Mouse (Mus musculus) intestine, embryonic 14.5 days (tissue): Measurements from ENCODE around the gene Kif27. TPM values are rescaled to one million over a fixed set of nuclear protein-coding genes. Genes with fewer than 3 reads are reported as not detected.
"Not testable (repeated sequence)": the region's sequence is repeated elsewhere in the genome, so short reads cannot be mapped to it uniquely, and the experiment has no call there.

Experiments
- ATAC-seq: fragments of 200-750 bp; cut with Nextera tagmentation; replicated peaks from 2 replicates; pipeline ENCODE4 v1.8.0; 2017; ENCODE audit warnings: low read depth, moderate number of reproducible peaks, moderate TSS enrichment, moderate library complexity; ENCODE audit not compliant: low FRiP score, low TSS enrichment
- DNase-seq: peaks from one replicate; pipeline ENCODE4 v3.0.0-alpha.2; 2018; ENCODE audit warnings: low spot score
- H3K27ac ChIP-seq: fragments of 300-500 bp; sonication (generic); 2 replicates; pipeline ENCODE4 v1.5.1; 2014; ENCODE audit warnings: low read depth, mild to moderate bottlenecking, control low read depth
- H3K27me3 ChIP-seq: fragments of 300-500 bp; sonication (generic); replicated peaks from 2 replicates; pipeline ENCODE4 v1.6.1; 2014; ENCODE audit warnings: low read length, control low read depth; ENCODE audit not compliant: control insufficient read depth, insufficient read depth
- H3K36me3 ChIP-seq: fragments of 300-500 bp; sonication (generic); 2 replicates; pipeline ENCODE4 v1.6.1; 2014; ENCODE audit warnings: low read length, control low read depth; ENCODE audit not compliant: control insufficient read depth, insufficient read depth
- H3K4me1 ChIP-seq: fragments of 300-500 bp; sonication (generic); replicated peaks from 2 replicates; pipeline ENCODE4 v1.6.1; 2014; ENCODE audit warnings: low read length, control low read depth, mixed read lengths; ENCODE audit not compliant: control insufficient read depth, insufficient read depth
- H3K4me2 ChIP-seq: fragments of 300-500 bp; sonication (generic); 2 replicates; pipeline ENCODE4 v1.6.1; 2014; ENCODE audit warnings: low read length
- H3K4me3 ChIP-seq: fragments of 300-500 bp; sonication (generic); 2 replicates; pipeline ENCODE4 v1.5.1; 2014; ENCODE audit warnings: low read depth, low read length, control low read depth, mixed read lengths
- H3K9ac ChIP-seq: fragments of 300-500 bp; sonication (generic); 2 replicates; pipeline ENCODE4 v1.6.1; 2014; ENCODE audit warnings: mild to moderate bottlenecking, low read length
- H3K9me3 ChIP-seq: fragments of 300-500 bp; sonication (generic); 2 replicates; pipeline ENCODE4 v1.6.1; 2016; ENCODE audit warnings: low read length, control low read depth; ENCODE audit not compliant: control insufficient read depth
- WGBS: fragments of 180-500 bp; shearing (Covaris S2); extraction: QIAGEN DNeasy Blood & Tissue Kit; methylation state at CpG from one replicate; pipeline ENCODE4 v1.1.7; 2014; 5-methylcytosine and 5-hydroxymethylcytosine counted together
- polyA plus RNA-seq: library from polyadenylated mRNA; unstranded; fragments of >200 nt; fragmentation: Nextera tagmentation; extraction: Ambion mirVana; gene quantifications from 2 replicates; pipeline ENCODE4 v1.2.1, GENCODE M21; 2014

Gene Kif27
- polyA plus RNA-seq, 1 experiment from 2014 or later: 1.0 TPM

- WGBS: 65% methylated on average over 4 of the region's 4 CpGs
- Histone ChIP-seq H3K36me3 (no peaks in the 10 kb centered on the region), H3K4me2 (no peak overlapping the region), H3K4me1 (no peaks in the 10 kb centered on the region), H3K27ac (no peak overlapping the region), H3K9ac (no peak overlapping the region), H3K9me3 (no peaks in the 10 kb centered on the region), H3K27me3 (no peaks in the 10 kb centered on the region), H3K4me3 (no peak overlapping the region)
- DNase-seq (no peak), ATAC-seq (no peak)
Measured at GRCm38 (mm10) chr13:58368835-58369234, 9.9 kb upstream of the Kif27 start.

- Histone ChIP-seq H3K27ac (no peak overlapping the region), H3K4me3 (no peak overlapping the region), H3K36me3 (no peaks in the 10 kb centered on the region), H3K9ac (no peak overlapping the region), H3K27me3 (no peaks in the 10 kb centered on the region), H3K4me1 (no peaks in the 10 kb centered on the region), H3K4me2 (no peak overlapping the region), H3K9me3 (no peaks in the 10 kb centered on the region)
- peak; percentile 10 for DNase-seq
- no peak for ATAC-seq
- WGBS: 74% methylated on average over 1 of the region's 1 CpGs
Measured at GRCm38 (mm10) chr13:58367641-58368040, 8.7 kb upstream of the Kif27 start.

GRCm38 (mm10) chr13:58366373-58366772, 7.5 kb upstream of the Kif27 start:
- Histone ChIP-seq H3K4me3 (no peak overlapping the region), H3K27ac (no peak overlapping the region), H3K4me2 (no peak overlapping the region), H3K36me3 (no peaks in the 10 kb centered on the region), H3K27me3 (no peaks in the 10 kb centered on the region), H3K9ac (no peak overlapping the region), H3K9me3 (no peaks in the 10 kb centered on the region), H3K4me1 (no peaks in the 10 kb centered on the region)
- DNase-seq: no peak
- WGBS: 80% methylated on average over 3 of the region's 3 CpGs
- ATAC-seq: no peak

GRCm38 (mm10) chr13:58365179-58365578, 6.3 kb upstream of the Kif27 start:
- not testable (repeated sequence) for H3K4me2 ChIP-seq, DNase-seq, ATAC-seq, H3K27me3 ChIP-seq, H3K4me1 ChIP-seq, H3K9ac ChIP-seq, H3K9me3 ChIP-seq, H3K4me3 ChIP-seq, H3K36me3 ChIP-seq, H3K27ac ChIP-seq
- 80% methylated on average over 8 of the region's 8 CpGs for WGBS

GRCm38 (mm10) chr13:58364353-58365175, 5.6 kb upstream of the Kif27 start:
- no peak for ATAC-seq
- Histone ChIP-seq H3K9ac (no peak overlapping the region), H3K9me3 (no peaks in the 10 kb centered on the region), H3K4me2 (no peak overlapping the region), H3K27ac (no peak overlapping the region), H3K36me3 (no peaks in the 10 kb centered on the region), H3K4me1 (no peaks in the 10 kb centered on the region), H3K4me3 (no peak overlapping the region), H3K27me3 (no peaks in the 10 kb centered on the region)
- DNase-seq: no peak
- WGBS: 72% methylated on average over 8 of the region's 8 CpGs

GRCm38 (mm10) chr13:58359304-58359653, 357 bp upstream of the Kif27 start:
- DNase-seq (no peak), ATAC-seq (peak; percentile 76)
- H3K36me3 ChIP-seq: no peaks in the 10 kb centered on the region
- H3K9me3 ChIP-seq: no peaks in the 10 kb centered on the region
- no peak overlapping the region; the same call in 1 of the 2 replicates for H3K9ac ChIP-seq
- H3K4me3 ChIP-seq: peak overlapping the region; percentile 53
- H3K4me1 ChIP-seq: no peaks in the 10 kb centered on the region
- H3K4me2 ChIP-seq: peak overlapping the region; percentile 85
- no peaks in the 10 kb centered on the region for H3K27me3 ChIP-seq
- peak overlapping the region; percentile 29; the same call in 1 of the 2 replicates for H3K27ac ChIP-seq
- WGBS: 3% methylated on average over 7 of the region's 7 CpGs

GRCm38 (mm10) chr13:58352996-58353395, 5.9 kb downstream of the Kif27 start:
- H3K4me3 ChIP-seq: no peak overlapping the region
- no peaks in the 10 kb centered on the region for H3K36me3 ChIP-seq
- H3K4me1 ChIP-seq: no peaks in the 10 kb centered on the region
- no peak for DNase-seq
- H3K9ac ChIP-seq: no peak overlapping the region
- no peak for ATAC-seq
- no peaks in the 10 kb centered on the region for H3K27me3 ChIP-seq
- H3K4me2 ChIP-seq: no peak overlapping the region
- H3K27ac ChIP-seq: no peak overlapping the region
- no peaks in the 10 kb centered on the region for H3K9me3 ChIP-seq

- 39% methylated on average over 4 of the region's 4 CpGs for WGBS
- no peak overlapping the region for H3K9ac ChIP-seq
- no peak overlapping the region for H3K4me2 ChIP-seq
- no peaks in the 10 kb centered on the region for H3K4me1 ChIP-seq
- no peak overlapping the region for H3K4me3 ChIP-seq
- no peak for ATAC-seq
- H3K9me3 ChIP-seq: no peaks in the 10 kb centered on the region
- no peak for DNase-seq
- no peak overlapping the region for H3K27ac ChIP-seq
- no peaks in the 10 kb centered on the region for H3K27me3 ChIP-seq
- no peaks in the 10 kb centered on the region for H3K36me3 ChIP-seq
Measured at GRCm38 (mm10) chr13:58350606-58351005, 8.3 kb downstream of the Kif27 start.

- Histone ChIP-seq H3K27me3 (no peaks in the 10 kb centered on the region), H3K9me3 (no peaks in the 10 kb centered on the region), H3K27ac (no peak overlapping the region), H3K4me1 (no peaks in the 10 kb centered on the region), H3K4me2 (no peak overlapping the region), H3K36me3 (no peaks in the 10 kb centered on the region), H3K9ac (no peak overlapping the region), H3K4me3 (no peak overlapping the region)
- DNase-seq (no peak), ATAC-seq (no peak)
- WGBS: 87% methylated on average over 9 of the region's 9 CpGs
Measured at GRCm38 (mm10) chr13:58344505-58344904, 14.4 kb downstream of the Kif27 start.
